Mouse (Mus musculus): ENCODE data around the gene Zfp61.

Gene Zfp61

GRCm38 (mm10) chr7:24254633-24255474, 46.2 kb downstream of the Zfp61 start, which contains the start of gene Zfp108:
Gene Zfp108 (plus strand): TSS chr7:24254794.
- peak; percentile 85 for DNase-seq

GRCm38 (mm10) chr7:24253779-24254615, 47.0 kb downstream of the Zfp61 start:
- no peak for DNase-seq
